Mouse (Mus musculus): Measurements from ENCODE around the gene Vmn1r191. TPM values are rescaled to one million over a fixed set of nuclear protein-coding genes. Genes with fewer than 3 reads are reported as not detected.
"Not testable (repeated sequence)": the region's sequence is repeated elsewhere in the genome, so short reads cannot be mapped to it uniquely, and the experiment has no call there.

The Vmn1r191 gene
- not detected in 2 replicates for polyA plus RNA-seq (2012; rRNA removed)

- DNase-seq: no peak
- TF ChIP-seq CTCF (IDR thresholded peaks at IDR 0.05; ENCODE audit: borderline replicate concordance, insufficient read depth, low read depth, low read length) (no peak), POLR2A (IDR thresholded peaks at IDR 0.05; ENCODE audit: borderline replicate concordance, insufficient read depth, low read length) (no peak)
- no peaks in the 10 kb centered on the region for H3K4me1 ChIP-seq (ENCODE audit: control insufficient read depth, insufficient read depth, low read length)
- H3K27ac ChIP-seq (ENCODE audit: insufficient read depth, low read length): no peak within 1 kb of the TSS
- H3K27me3 ChIP-seq (ENCODE audit: control insufficient read depth, insufficient read depth, low read length): no peaks in the 10 kb centered on the region
- 61% methylated on average over 1 of the region's 1 CpGs for WGBS
- no peak within 1 kb of the TSS for H3K4me3 ChIP-seq (replicated peaks; ENCODE audit: insufficient read depth, low read depth, low read length)
Observed at GRCm38 (mm10) chr13:22183869-22184268, at the start of gene Vmn1r191. TSS of gene Vmn1r191 (minus strand) at chr13:22183969.

- not testable (repeated sequence) for H3K27ac ChIP-seq (ENCODE audit: insufficient read depth, low read length); H3K4me3 ChIP-seq (replicated peaks; ENCODE audit: insufficient read depth, low read depth, low read length); DNase-seq; H3K27me3 ChIP-seq (ENCODE audit: control insufficient read depth, insufficient read depth, low read length); H3K4me1 ChIP-seq (ENCODE audit: control insufficient read depth, insufficient read depth, low read length)
- whole genome bisulfite sequencing: 61% methylated on average over 1 of the region's 1 CpGs
Observed at GRCm38 (mm10) chr13:22223060-22223459, 39.3 kb upstream of the Vmn1r191 start, which contains the start of gene Vmn1r193. TSS of gene Vmn1r193 (minus strand) at chr13:22223160.

- not testable (repeated sequence) for DNase-seq; H3K27ac ChIP-seq (ENCODE audit: insufficient read depth, low read length); H3K4me3 ChIP-seq (replicated peaks; ENCODE audit: insufficient read depth, low read depth, low read length); H3K27me3 ChIP-seq (ENCODE audit: control insufficient read depth, insufficient read depth, low read length); H3K4me1 ChIP-seq (ENCODE audit: control insufficient read depth, insufficient read depth, low read length)
- 65% methylated on average over 3 of the region's 3 CpGs for WGBS
Observed at GRCm38 (mm10) chr13:22192756-22193155, 9.0 kb upstream of the Vmn1r191 start.

GRCm38 (mm10) chr13:22191041-22191440 is 7.3 kb upstream of the Vmn1r191 start, which contains the start of gene Vmn1r192:
TSS of gene Vmn1r192 (minus strand) at chr13:22191141.
- DNase-seq: no peak
- TF ChIP-seq CTCF (IDR thresholded peaks at IDR 0.05; ENCODE audit: borderline replicate concordance, insufficient read depth, low read depth, low read length) (no peak), POLR2A (IDR thresholded peaks at IDR 0.05; ENCODE audit: borderline replicate concordance, insufficient read depth, low read length) (no peak)
- Histone ChIP-seq H3K4me3 (replicated peaks; ENCODE audit: insufficient read depth, low read depth, low read length) (no peak within 1 kb of the TSS), H3K4me1 (ENCODE audit: control insufficient read depth, insufficient read depth, low read length) (no peaks in the 10 kb centered on the region), H3K27ac (ENCODE audit: insufficient read depth, low read length) (no peak within 1 kb of the TSS), H3K27me3 (ENCODE audit: control insufficient read depth, insufficient read depth, low read length) (no peaks in the 10 kb centered on the region)

- Histone ChIP-seq H3K4me3 (replicated peaks; ENCODE audit: insufficient read depth, low read depth, low read length) (no peak overlapping the region), H3K27ac (ENCODE audit: insufficient read depth, low read length) (no peak overlapping the region), H3K4me1 (ENCODE audit: control insufficient read depth, insufficient read depth, low read length) (no peaks in the 10 kb centered on the region), H3K27me3 (ENCODE audit: control insufficient read depth, insufficient read depth, low read length) (no peaks in the 10 kb centered on the region)
- no peak for DNase-seq
- no peak for TF ChIP-seq POLR2A (IDR thresholded peaks at IDR 0.05; ENCODE audit: borderline replicate concordance, insufficient read depth, low read length)
- TF ChIP-seq CTCF (IDR thresholded peaks at IDR 0.05; ENCODE audit: borderline replicate concordance, insufficient read depth, low read depth, low read length): no peak
- 62% methylated on average over 2 of the region's 2 CpGs for WGBS
Observed at GRCm38 (mm10) chr13:22190385-22190784, 6.6 kb upstream of the Vmn1r191 start.

GRCm38 (mm10) chr13:22189313-22189712 is 5.5 kb upstream of the Vmn1r191 start:
- no peaks in the 10 kb centered on the region for H3K4me1 ChIP-seq (ENCODE audit: control insufficient read depth, insufficient read depth, low read length)
- H3K4me3 ChIP-seq (replicated peaks; ENCODE audit: insufficient read depth, low read depth, low read length): no peak overlapping the region
- 92% methylated on average over 2 of the region's 2 CpGs for WGBS
- no peak overlapping the region for H3K27ac ChIP-seq (ENCODE audit: insufficient read depth, low read length)
- H3K27me3 ChIP-seq (ENCODE audit: control insufficient read depth, insufficient read depth, low read length): no peaks in the 10 kb centered on the region
- DNase-seq: no peak
- no peak for TF ChIP-seq POLR2A (IDR thresholded peaks at IDR 0.05; ENCODE audit: borderline replicate concordance, insufficient read depth, low read length)
- TF ChIP-seq CTCF (IDR thresholded peaks at IDR 0.05; ENCODE audit: borderline replicate concordance, insufficient read depth, low read depth, low read length): no peak

- no peak overlapping the region for H3K4me3 ChIP-seq (replicated peaks; ENCODE audit: insufficient read depth, low read depth, low read length)
- 85% methylated on average over 15 of the region's 15 CpGs for WGBS
- H3K27ac ChIP-seq (ENCODE audit: insufficient read depth, low read length): no peak overlapping the region
- no peaks in the 10 kb centered on the region for H3K4me1 ChIP-seq (ENCODE audit: control insufficient read depth, insufficient read depth, low read length)
- TF ChIP-seq POLR2A (IDR thresholded peaks at IDR 0.05; ENCODE audit: borderline replicate concordance, insufficient read depth, low read length) (no peak), CTCF (IDR thresholded peaks at IDR 0.05; ENCODE audit: borderline replicate concordance, insufficient read depth, low read depth, low read length) (no peak)
- DNase-seq: no peak
- H3K27me3 ChIP-seq (ENCODE audit: control insufficient read depth, insufficient read depth, low read length): no peaks in the 10 kb centered on the region
Observed at GRCm38 (mm10) chr13:22168416-22168815, 15.4 kb downstream of the Vmn1r191 start.

GRCm38 (mm10) chr13:22136495-22137293 is 47.1 kb downstream of the Vmn1r191 start:
- not testable (repeated sequence) for H3K4me3 ChIP-seq (replicated peaks; ENCODE audit: insufficient read depth, low read depth, low read length); DNase-seq; H3K27ac ChIP-seq (ENCODE audit: insufficient read depth, low read length); H3K27me3 ChIP-seq (ENCODE audit: control insufficient read depth, insufficient read depth, low read length); H3K4me1 ChIP-seq (ENCODE audit: control insufficient read depth, insufficient read depth, low read length)
- WGBS: 69% methylated on average over 5 of the region's 5 CpGs

Other genes with a start within 250 kb of the Vmn1r191 start
- 0.95 and 1.0 TPM in 2 replicates for gene Zfp184, start 238.9 kb downstream of the Vmn1r191 start, polyA plus RNA-seq (2012; rRNA removed)
- gene Pom121l2, start 202.8 kb downstream of the Vmn1r191 start, polyA plus RNA-seq (2012; rRNA removed): not detected in 2 replicates
- gene Prss16, start 174.2 kb downstream of the Vmn1r191 start, polyA plus RNA-seq (2012; rRNA removed): 0.36 and 1.1 TPM in 2 replicates
- gene Hist1h2ah, start 148.4 kb downstream of the Vmn1r191 start, polyA plus RNA-seq (2012; rRNA removed): not detected in 2 replicates
- gene Hist1h2bk, start 148.1 kb downstream of the Vmn1r191 start, polyA plus RNA-seq (2012; rRNA removed): 0.34 TPM in 1 of 2 replicates, not detected in the other
- gene Hist1h4i, start 142.6 kb downstream of the Vmn1r191 start, polyA plus RNA-seq (2012; rRNA removed): 8.8 and 9.8 TPM in 2 replicates
- 0.60 and 1.1 TPM in 2 replicates for gene Hist1h2ag, start 141.0 kb downstream of the Vmn1r191 start, polyA plus RNA-seq (2012; rRNA removed)
- 0.97 and 1.5 TPM in 2 replicates for gene Hist1h2bj, start 140.8 kb downstream of the Vmn1r191 start, polyA plus RNA-seq (2012; rRNA removed)
- gene Vmn1r188, start 99.5 kb downstream of the Vmn1r191 start, polyA plus RNA-seq (2012; rRNA removed): not detected in 2 replicates
- gene Vmn1r189, start 78.1 kb downstream of the Vmn1r191 start, polyA plus RNA-seq (2012; rRNA removed): not detected in 2 replicates
- gene Vmn1r192, start 7.2 kb upstream of the Vmn1r191 start, polyA plus RNA-seq (2012; rRNA removed): not detected in 2 replicates
- not detected in 2 replicates for gene Vmn1r193, start 39.2 kb upstream of the Vmn1r191 start, polyA plus RNA-seq (2012; rRNA removed)
- not detected in 2 replicates for gene Vmn1r194, start 60.2 kb upstream of the Vmn1r191 start, polyA plus RNA-seq (2012; rRNA removed)
- not detected in 2 replicates for gene Vmn1r195, start 86.6 kb upstream of the Vmn1r191 start, polyA plus RNA-seq (2012; rRNA removed)
- not detected in 2 replicates for gene Vmn1r196, start 106.0 kb upstream of the Vmn1r191 start, polyA plus RNA-seq (2012; rRNA removed)
- not detected in 2 replicates for gene Vmn1r197, start 140.6 kb upstream of the Vmn1r191 start, polyA plus RNA-seq (2012; rRNA removed)
- gene Vmn1r198, start 166.4 kb upstream of the Vmn1r191 start, polyA plus RNA-seq (2012; rRNA removed): not detected in 2 replicates
- gene Vmn1r199, start 195.8 kb upstream of the Vmn1r191 start, polyA plus RNA-seq (2012; rRNA removed): not detected in 2 replicates
- gene Vmn1r200, start 206.4 kb upstream of the Vmn1r191 start, polyA plus RNA-seq (2012; rRNA removed): 0.10 TPM in 1 of 2 replicates, not detected in the other